Mouse (Mus musculus) myocyte (in vitro differentiated cells): ENCODE results near the gene Bpifa2. TPM values are rescaled to one million over a fixed set of nuclear protein-coding genes. Genes with fewer than 3 reads are reported as not detected.

Experiments
- H3K27me3 ChIP-seq: one replicate; pipeline ENCODE4 v1.6.1; 2011; ENCODE audit not compliant: control insufficient read depth, insufficient read depth, insufficient read length
- H3K36me3 ChIP-seq: one replicate; pipeline ENCODE4 v1.6.1; 2011; ENCODE audit not compliant: control insufficient read depth, insufficient read depth
- H3K4me2 ChIP-seq: one replicate; pipeline ENCODE4 v1.6.1; 2011; ENCODE audit warnings: low read depth, control low read depth
- H3K4me3 ChIP-seq: one replicate; pipeline ENCODE4 v1.5.1; 2011; ENCODE audit warnings: mild to moderate bottlenecking, control low read depth, moderate library complexity
- H3K79me2 ChIP-seq: one replicate; pipeline ENCODE4 v1.6.1; 2011; ENCODE audit not compliant: control insufficient read depth, insufficient read depth
- H3ac ChIP-seq: one replicate; pipeline ENCODE4 v1.6.1; 2011; ENCODE audit not compliant: control insufficient read depth, insufficient read length
- CEBPB ChIP-seq: IDR thresholded peaks from 2 replicates; pipeline ENCODE4 v1.6.1; 2011; ENCODE audit warnings: mild to moderate bottlenecking, moderate library complexity; ENCODE audit not compliant: poor library complexity, insufficient read depth, severe bottlenecking
- E2F4 ChIP-seq: IDR thresholded peaks from one replicate; pipeline ENCODE4 v1.6.1; 2011; ENCODE audit warnings: mild to moderate bottlenecking, control low read depth, moderate library complexity; ENCODE audit not compliant: insufficient read depth
- MAX ChIP-seq: IDR thresholded peaks from one replicate; pipeline ENCODE4 v1.6.1; 2011; ENCODE audit warnings: low read depth, mild to moderate bottlenecking, control low read depth
- MYOD1 ChIP-seq, 3 experiments: IDR thresholded peaks; one replicate each; pipeline ENCODE4 v1.6.1; 2011; ENCODE audit warnings: control low read depth in 2 of 3, low read depth in 2 of 3, mild to moderate bottlenecking in 2 of 3, moderate library complexity in 1 of 3; ENCODE audit not compliant: insufficient read length in 2 of 3, control insufficient read depth in 1 of 3
- MYOG ChIP-seq, 3 experiments: IDR thresholded peaks; one replicate each; pipeline ENCODE4 v1.6.1; 2011; ENCODE audit warnings: control low read depth in 2 of 3, low read depth in 2 of 3, mild to moderate bottlenecking in 2 of 3; ENCODE audit not compliant: insufficient read length in 2 of 3, control insufficient read depth in 1 of 3, insufficient read depth in 1 of 3
- POLR2A ChIP-seq: IDR thresholded peaks from one replicate; pipeline ENCODE4 v1.6.1; 2011; ENCODE audit warnings: low read depth, mild to moderate bottlenecking, control low read depth, moderate library complexity; ENCODE audit not compliant: insufficient read length
- POLR2AphosphoS2 ChIP-seq: IDR thresholded peaks from one replicate; pipeline ENCODE4 v1.6.1; 2011; ENCODE audit warnings: low read depth, control low read depth; ENCODE audit not compliant: insufficient read length
- REST ChIP-seq: IDR thresholded peaks from one replicate; pipeline ENCODE4 v1.6.1; 2011; ENCODE audit warnings: mild to moderate bottlenecking, control low read depth, moderate library complexity; ENCODE audit not compliant: insufficient read depth, insufficient read length
- SRF ChIP-seq: IDR thresholded peaks from one replicate; pipeline ENCODE4 v1.6.1; 2011; ENCODE audit warnings: low read depth; ENCODE audit not compliant: control insufficient read depth, insufficient read length
- TCF12 ChIP-seq: IDR thresholded peaks from one replicate; pipeline ENCODE4 v1.6.1; 2011; ENCODE audit warnings: mild to moderate bottlenecking, control low read depth; ENCODE audit not compliant: poor library complexity, insufficient read depth, severe bottlenecking
- TCF3 ChIP-seq: IDR thresholded peaks from one replicate; pipeline ENCODE4 v1.6.1; 2011; ENCODE audit warnings: low read depth, control low read depth; ENCODE audit not compliant: insufficient read length
- USF1 ChIP-seq: IDR thresholded peaks from one replicate; pipeline ENCODE4 v1.6.1; 2011; ENCODE audit warnings: low read depth, mild to moderate bottlenecking, control low read depth, moderate library complexity
- polyA plus RNA-seq: library from polyadenylated mRNA; unstranded; fragments of >200 nt; fragmentation: generic; extraction: Trizol; gene quantifications from one replicate; pipeline ENCODE4 v1.2.1, GENCODE M21; 2012; ENCODE audit warnings: missing spikeins

The Bpifa2 gene
- polyA plus RNA-seq = not detected

GRCm38 (mm10) chr2:154007965-154008364, at the start of gene Bpifa2:
TSS of gene Bpifa2 (plus strand) at chr2:154008265.
- TF ChIP-seq REST (no peak), MAX (no peak), SRF (no peak), POLR2A (no peak), USF1 (no peak), TCF3 (no peak), TCF12 (no peak), MYOD1 (IDR thresholded peaks at IDR 0.05; ENCODE audit: control insufficient read depth in 1 of 3, insufficient read length in 2 of 3, low read depth in 2 of 3) (no peak), CEBPB (no peak), MYOG (IDR thresholded peaks at IDR 0.05; ENCODE audit: control insufficient read depth in 1 of 3, insufficient read depth in 1 of 3, insufficient read length in 2 of 3, low read depth in 2 of 3) (no peak)
- H3K36me3 ChIP-seq = no peaks in the 10 kb centered on the region
- H3ac ChIP-seq = no peak within 1 kb of the TSS
- no peaks in the 10 kb centered on the region for H3K27me3 ChIP-seq
- no peak within 1 kb of the TSS for H3K4me3 ChIP-seq
- no peaks in the 10 kb centered on the region for H3K79me2 ChIP-seq
- no peak within 1 kb of the TSS for H3K4me2 ChIP-seq

- H3K4me3 ChIP-seq = no peak overlapping the region
- TF ChIP-seq TCF12 = no peak
- no peaks in the 10 kb centered on the region for H3K27me3 ChIP-seq
- H3ac ChIP-seq = no peak overlapping the region
- H3K79me2 ChIP-seq = no peaks in the 10 kb centered on the region
- no peaks in the 10 kb centered on the region for H3K36me3 ChIP-seq
- H3K4me2 ChIP-seq = no peak overlapping the region
Measured at GRCm38 (mm10) chr2:153962821-153963331, 45.2 kb upstream of the Bpifa2 start.

- no peaks in the 10 kb centered on the region for H3K36me3 ChIP-seq
- no peaks in the 10 kb centered on the region for H3K27me3 ChIP-seq
- H3ac ChIP-seq = no peak overlapping the region
- TF ChIP-seq USF1 (no peak), TCF3 (no peak), POLR2AphosphoS2 (no peak), MYOG (IDR thresholded peaks at IDR 0.05; ENCODE audit: control insufficient read depth in 1 of 3, insufficient read depth in 1 of 3, insufficient read length in 2 of 3, low read depth in 2 of 3) (no peak), REST (no peak), MAX (no peak), E2F4 (no peak), MYOD1 (IDR thresholded peaks at IDR 0.05; ENCODE audit: control insufficient read depth in 1 of 3, insufficient read length in 2 of 3, low read depth in 2 of 3) (no peak), TCF12 (no peak), CEBPB (no peak), POLR2A (no peak), SRF (no peak)
- H3K4me3 ChIP-seq = no peak overlapping the region
- no peak overlapping the region for H3K4me2 ChIP-seq
- H3K79me2 ChIP-seq = no peaks in the 10 kb centered on the region
Measured at GRCm38 (mm10) chr2:153963334-153963733, 44.7 kb upstream of the Bpifa2 start.

- Histone ChIP-seq H3K27me3 (no peaks in the 10 kb centered on the region), H3ac (no peak overlapping the region), H3K79me2 (no peaks in the 10 kb centered on the region), H3K4me2 (no peak overlapping the region), H3K36me3 (no peaks in the 10 kb centered on the region), H3K4me3 (no peak overlapping the region)
- TF ChIP-seq SRF = no peak
Measured at GRCm38 (mm10) chr2:153970221-153970620, 37.8 kb upstream of the Bpifa2 start.

GRCm38 (mm10) chr2:153974582-153974981, 33.5 kb upstream of the Bpifa2 start, which contains the start of gene Bpifa6:
TSS of gene Bpifa6 (plus strand) at chr2:153974945.
- H3K27me3 ChIP-seq = no peaks in the 10 kb centered on the region
- no peak within 1 kb of the TSS for H3K4me3 ChIP-seq
- TF ChIP-seq TCF12 = no peak
- TF ChIP-seq USF1 = no peak
- TF ChIP-seq MYOD1 (IDR thresholded peaks at IDR 0.05; ENCODE audit: control insufficient read depth in 1 of 3, insufficient read length in 2 of 3, low read depth in 2 of 3) = no peak
- no peak for TF ChIP-seq POLR2A
- no peak for TF ChIP-seq E2F4
- TF ChIP-seq POLR2AphosphoS2 = no peak
- no peak for TF ChIP-seq CEBPB
- TF ChIP-seq TCF3 = no peak
- no peak for TF ChIP-seq REST
- no peak for TF ChIP-seq SRF
- H3K36me3 ChIP-seq = no peaks in the 10 kb centered on the region
- H3K79me2 ChIP-seq = no peaks in the 10 kb centered on the region
- no peak within 1 kb of the TSS for H3ac ChIP-seq
- no peak within 1 kb of the TSS for H3K4me2 ChIP-seq
